Comparison of ENCODE assay signal across 8 mouse cellular contexts in genomic region chr17:50237436-50237709, GRCm38 (mm10). TPM values are rescaled to one million over a fixed set of nuclear protein-coding genes. Genes with fewer than 3 reads are reported as not detected.
A peak's percentile ranks its signal among the peaks of the same experiment; 100 is the strongest.
DNase-seq lines count a peak whose midpoint lies in the region; ATAC-seq lines count a peak whose summit lies in the region.

No protein-coding gene starts in this region.

- 5% methylated on average over 8 of the region's 8 CpGs for WGBS in intestine, embryonic 15.5 days
- WGBS in midbrain, embryonic 12.5 days: 6% methylated on average over 8 of the region's 8 CpGs

- no peak overlapping the region for H3K27ac ChIP-seq in intestine, embryonic 15.5 days
- peak overlapping the region; percentile 85 for H3K27ac ChIP-seq in midbrain, embryonic 12.5 days (replicated peaks)

- H3K4me1 ChIP-seq in intestine, embryonic 15.5 days (replicated peaks): no peaks in the 10 kb centered on the region
- peaks cover 14% of the 10 kb centered on the region for H3K4me1 ChIP-seq in midbrain, embryonic 12.5 days

- no peaks in the 10 kb centered on the region for H3K36me3 ChIP-seq in intestine, embryonic 15.5 days
- H3K36me3 ChIP-seq in midbrain, embryonic 12.5 days: no peaks in the 10 kb centered on the region

- H3K4me2 ChIP-seq in intestine, embryonic 15.5 days (replicated peaks): no peak overlapping the region
- H3K4me2 ChIP-seq in midbrain, embryonic 12.5 days (replicated peaks): peak overlapping the region; percentile 30

- no peak overlapping the region for H3K9ac ChIP-seq in intestine, embryonic 15.5 days
- no peak overlapping the region for H3K9ac ChIP-seq in midbrain, embryonic 12.5 days (replicated peaks)

- H3K4me3 ChIP-seq in intestine, embryonic 15.5 days (replicated peaks): no peak overlapping the region
- H3K4me3 ChIP-seq in midbrain, embryonic 12.5 days: no peak overlapping the region

- DNase-seq in adrenal gland, adult 18-20 months (ENCODE audit: low spot score in 2 of 2): peak; percentile 82 to 84
- peak; percentile 90 to 94 for DNase-seq in cerebellum, postnatal 4 days (ENCODE audit: low spot score in 2 of 2)
- peak; percentile 80 for DNase-seq in gastrocnemius, adult 18-20 months (ENCODE audit: low spot score)
- DNase-seq in left cerebral cortex, adult 9 months (ENCODE audit: low spot score in 2 of 2): peak; percentile 31 to 91
- DNase-seq in right cerebral cortex, postnatal 4 days: peak; percentile 88
- DNase-seq in yolk sac, embryonic 10.5 days (ENCODE audit: low spot score): peak; percentile 31

- H3K27me3 ChIP-seq in intestine, embryonic 15.5 days (replicated peaks): no peaks in the 10 kb centered on the region
- peaks cover 20% of the 10 kb centered on the region for H3K27me3 ChIP-seq in midbrain, embryonic 12.5 days

- ATAC-seq in intestine, embryonic 15.5 days: peak; percentile 71; the same call in 1 of the 2 replicates
- ATAC-seq in midbrain, embryonic 12.5 days (ENCODE audit: low FRiP score, low read depth): peak; percentile 89

- H3K9me3 ChIP-seq in intestine, embryonic 15.5 days: no peaks in the 10 kb centered on the region
- no peaks in the 10 kb centered on the region for H3K9me3 ChIP-seq in midbrain, embryonic 12.5 days

RNA-seq across cellular contexts. Expression of gene Rftn1, which starts 46.9 kb away (rescaled TPM):
- total RNA-seq in adrenal gland, adult 18-20 months (2021): 10 to 100 TPM in 1 of 2 experiments, 1 to 10 TPM in 1; 9.7 to 11.5 TPM
- total RNA-seq in gastrocnemius, adult 18-20 months (2021): 10 to 100 TPM; 10.3 to 10.6 TPM
- polyA plus RNA-seq in intestine, embryonic 15.5 days (2015; fragmentation: Nextera tagmentation; extraction: Ambion mirVana): 10.1 and 10.5 TPM in 2 replicates
- 4.5 and 7.1 TPM in 2 replicates for polyA plus RNA-seq in midbrain, embryonic 12.5 days (2016; fragmentation: Nextera tagmentation; extraction: Ambion mirVana)

RNA-seq across cellular contexts. Expression of gene Dazl, which starts 56.1 kb away (rescaled TPM):
- under 1 TPM in 1 of 2 experiments, not detected in 1; 0.26 TPM for total RNA-seq in adrenal gland, adult 18-20 months (2021)
- under 1 TPM; 0.16 to 0.21 TPM for total RNA-seq in gastrocnemius, adult 18-20 months (2021)
- polyA plus RNA-seq in intestine, embryonic 15.5 days (2015; fragmentation: Nextera tagmentation; extraction: Ambion mirVana): 0.26 and 0.78 TPM in 2 replicates
- polyA plus RNA-seq in midbrain, embryonic 12.5 days (2016; fragmentation: Nextera tagmentation; extraction: Ambion mirVana): 0.09 TPM in 1 of 2 replicates, not detected in the other

Comparison
In these comparisons a context has a peak if more than half of its experiments do, and no peak if none do; other contexts are left out.
1. DNase-seq: peak in every context shown above with its lines; median percentile 92 in cerebellum, postnatal 4 days; 88 in right cerebral cortex, postnatal 4 days; 83 in adrenal gland, adult 18-20 months; 80 in gastrocnemius, adult 18-20 months; 61 in left cerebral cortex, adult 9 months; 31 in yolk sac, embryonic 10.5 days.